Comparison of ENCODE assay signal across 16 mouse cellular contexts in genomic region chr5:118571504-118571903, GRCm38 (mm10). TPM values are rescaled to one million over a fixed set of nuclear protein-coding genes. Genes with fewer than 3 reads are reported as not detected.
DNase-seq lines count a peak whose midpoint lies in the region; ATAC-seq lines count a peak whose summit lies in the region.
"Had no signal": no experiment of that assay in that cellular context is flagged by ENCODE, and none has a peak within 500 bp of the region (broad histone marks: within the 10 kb centered on the region; RNA-seq: fewer than 3 reads in every experiment).

No protein-coding gene starts in this region.

- intact Hi-C loops in left cerebral cortex, postnatal 14 days (cut with DNase I): no loop called here

- DNase-seq in kidney, adult 18-20 months: peak; percentile 64
- DNase-seq in kidney, postnatal 4 days: no peak
- DNase-seq in neural tube, embryonic 10.5 days (ENCODE audit: extremely low spot score, low spot score): no peak
- DNase-seq in liver, embryonic 13.5 days: no peak
- no peak for DNase-seq in left cerebral cortex, postnatal 14 days (ENCODE audit: low spot score in 2 of 2)
- DNase-seq in forebrain, embryonic 14.5 days (ENCODE audit: low spot score): no peak
- DNase-seq: cerebellum, adult 9-10 months; embryo, embryonic 11 days; lung, adult 2 months; retina, postnatal 1 day; thymus, adult 2 months had no signal

- H3K4me2 ChIP-seq in neural tube, embryonic 14.5 days (ENCODE audit: low read depth, low read length): no peak overlapping the region
- H3K4me2 ChIP-seq in liver, embryonic 13.5 days: no peak overlapping the region
- no peak overlapping the region for H3K4me2 ChIP-seq in forebrain, embryonic 14.5 days (ENCODE audit: low read length)
- H3K4me2 ChIP-seq: forebrain, embryonic 12.5 days; hindbrain, embryonic 12.5 days; neural tube, embryonic 13.5 days had no signal

- no peaks in the 10 kb centered on the region for H3K9me3 ChIP-seq in neural tube, embryonic 14.5 days (ENCODE audit: control insufficient read depth, low read length)
- no peaks in the 10 kb centered on the region for H3K9me3 ChIP-seq in liver, embryonic 13.5 days (replicated peaks)
- no peaks in the 10 kb centered on the region for H3K9me3 ChIP-seq in forebrain, embryonic 14.5 days (replicated peaks; ENCODE audit: control insufficient read depth, low read length)
- H3K9me3 ChIP-seq: forebrain, embryonic 12.5 days; hindbrain, embryonic 12.5 days; neural tube, embryonic 13.5 days had no signal

- no peak overlapping the region for H3K9ac ChIP-seq in neural tube, embryonic 14.5 days (replicated peaks; ENCODE audit: low read depth, low read length)
- no peak overlapping the region for H3K9ac ChIP-seq in liver, embryonic 13.5 days
- H3K9ac ChIP-seq in forebrain, embryonic 14.5 days (ENCODE audit: low read length): no peak overlapping the region
- H3K9ac ChIP-seq: forebrain, embryonic 12.5 days; hindbrain, embryonic 12.5 days; neural tube, embryonic 13.5 days had no signal

- no peaks in the 10 kb centered on the region for H3K27me3 ChIP-seq in neural tube, embryonic 14.5 days (ENCODE audit: control insufficient read depth, insufficient read depth, low read length)
- H3K27me3 ChIP-seq in liver, embryonic 13.5 days: no peaks in the 10 kb centered on the region
- no peaks in the 10 kb centered on the region for H3K27me3 ChIP-seq in forebrain, embryonic 14.5 days (replicated peaks; ENCODE audit: control insufficient read depth, insufficient read depth, low read length)
- H3K27me3 ChIP-seq: CH12.LX; hindbrain, embryonic 12.5 days; neural tube, embryonic 13.5 days had no signal

- WGBS in neural tube, embryonic 14.5 days: 45% methylated on average over 4 of the region's 4 CpGs
- WGBS in liver, embryonic 13.5 days (ENCODE audit: insufficient replicate concordance): 70% methylated on average over 4 of the region's 4 CpGs
- WGBS in forebrain, embryonic 14.5 days: 56% methylated on average over 4 of the region's 4 CpGs

- peaks cover 50% of the 10 kb centered on the region for H3K4me1 ChIP-seq in neural tube, embryonic 14.5 days (ENCODE audit: control insufficient read depth, insufficient read depth, low read length)
- H3K4me1 ChIP-seq in liver, embryonic 13.5 days (replicated peaks): peaks cover 85% of the 10 kb centered on the region
- H3K4me1 ChIP-seq in forebrain, embryonic 14.5 days (ENCODE audit: control insufficient read depth, insufficient read depth, low read length): peaks cover 50% of the 10 kb centered on the region

- 0 out of 2 replicates have a peak overlapping the region, but pooled peaks have one; percentile 39 for H3K27ac ChIP-seq in neural tube, embryonic 14.5 days (ENCODE audit: low read depth, low read length)
- no peak overlapping the region for H3K27ac ChIP-seq in liver, embryonic 13.5 days
- H3K27ac ChIP-seq in forebrain, embryonic 14.5 days (ENCODE audit: low read depth, low read length): no peak overlapping the region
- H3K27ac ChIP-seq: forebrain, embryonic 12.5 days; hindbrain, embryonic 12.5 days; neural tube, embryonic 13.5 days had no signal

- ATAC-seq in neural tube, embryonic 14.5 days (ENCODE audit: low read depth): no peak
- 0 out of 2 replicates have a peak, but pooled peaks have one; percentile 24 for ATAC-seq in liver, embryonic 13.5 days (ENCODE audit: low read depth)
- ATAC-seq in forebrain, embryonic 14.5 days: no peak

- no peaks in the 10 kb centered on the region for H3K36me3 ChIP-seq in neural tube, embryonic 14.5 days (ENCODE audit: control insufficient read depth, insufficient read depth, low read length)
- no peaks in the 10 kb centered on the region for H3K36me3 ChIP-seq in liver, embryonic 13.5 days
- H3K36me3 ChIP-seq in forebrain, embryonic 14.5 days (ENCODE audit: control insufficient read depth, insufficient read depth, low read length): no peaks in the 10 kb centered on the region
- H3K36me3 ChIP-seq: forebrain, embryonic 12.5 days; hindbrain, embryonic 12.5 days; neural tube, embryonic 13.5 days had no signal

- H3K4me3 ChIP-seq in neural tube, embryonic 14.5 days (ENCODE audit: low read depth, low read length): no peak overlapping the region
- H3K4me3 ChIP-seq in liver, embryonic 13.5 days (replicated peaks): no peak overlapping the region
- no peak overlapping the region for H3K4me3 ChIP-seq in forebrain, embryonic 14.5 days (ENCODE audit: low read depth, low read length)
- H3K4me3 ChIP-seq: forebrain, embryonic 12.5 days; hindbrain, embryonic 12.5 days; neural tube, embryonic 13.5 days had no signal

RNA-seq across cellular contexts. Expression of gene Med13l, which starts 11.0 kb away (rescaled TPM):
- polyA plus RNA-seq in neural tube, embryonic 14.5 days (2014; fragmentation: Nextera tagmentation; extraction: Ambion mirVana): 18.6 and 18.7 TPM in 2 replicates
- 10.1 and 10.2 TPM in 2 replicates for polyA plus RNA-seq in liver, embryonic 13.5 days (2015; fragmentation: Nextera tagmentation; extraction: Ambion mirVana)
- total RNA-seq in left cerebral cortex, postnatal 14 days (2021): 10 to 100 TPM; 78.0 to 88.1 TPM
- 14.6 and 18.9 TPM in 2 replicates for polyA plus RNA-seq in forebrain, embryonic 14.5 days (2014; fragmentation: Nextera tagmentation; extraction: Ambion mirVana)
